Mouse (Mus musculus) urinary bladder, postnatal 14 days (tissue): ENCODE measurements around the gene Lzic.

Experiments used
- DNase-seq: peaks from one replicate; pipeline ENCODE4 v3.0.0; 2021; ENCODE audit warnings: low spot score

Lzic gene

GRCm38 (mm10) chr4:149477078-149477477 lies 8.0 kb upstream of the Lzic start, which contains the start of gene Tmem274:
Gene Tmem274 (plus strand): TSS chr4:149477378.
- DNase-seq, result no peak

GRCm38 (mm10) chr4:149484566-149484965 lies 463 bp upstream of the Lzic start:
- no peak for DNase-seq

- DNase-seq, result no peak
Observed at GRCm38 (mm10) chr4:149485825-149486206, 787 bp downstream of the Lzic start.

GRCm38 (mm10) chr4:149487729-149488128 lies 2.7 kb downstream of the Lzic start:
- no peak for DNase-seq

- DNase-seq, result no peak
Observed at GRCm38 (mm10) chr4:149489415-149490240, 4.6 kb downstream of the Lzic start.

GRCm38 (mm10) chr4:149491151-149491550 lies 6.1 kb downstream of the Lzic start:
- DNase-seq, result no peak

GRCm38 (mm10) chr4:149496612-149497011 lies 11.6 kb downstream of the Lzic start:
- no peak for DNase-seq

- no peak for DNase-seq
Observed at GRCm38 (mm10) chr4:149498901-149499300, 13.9 kb downstream of the Lzic start.

GRCm38 (mm10) chr4:149499790-149500189 lies 14.8 kb downstream of the Lzic start:
- DNase-seq, result no peak

- DNase-seq, result no peak
Observed at GRCm38 (mm10) chr4:149504363-149504762, 19.3 kb downstream of the Lzic start.

GRCm38 (mm10) chr4:149504858-149505257 lies 19.8 kb downstream of the Lzic start:
- no peak for DNase-seq

GRCm38 (mm10) chr4:149505261-149505967 lies 20.4 kb downstream of the Lzic start:
- DNase-seq, result no peak

GRCm38 (mm10) chr4:149506904-149507303 lies 21.9 kb downstream of the Lzic start:
- DNase-seq, result no peak

GRCm38 (mm10) chr4:149511221-149511646 lies 26.2 kb downstream of the Lzic start:
- DNase-seq, result no peak

- DNase-seq, result no peak
Observed at GRCm38 (mm10) chr4:149512072-149512471, 27.0 kb downstream of the Lzic start.

GRCm38 (mm10) chr4:149515706-149516105 lies 30.7 kb downstream of the Lzic start:
- no peak for DNase-seq

GRCm38 (mm10) chr4:149517868-149518340 lies 32.9 kb downstream of the Lzic start, which contains the start of gene Ctnnbip1:
Gene Ctnnbip1 (plus strand): TSS chr4:149518236.
- DNase-seq, result peak; percentile 97

GRCm38 (mm10) chr4:149518351-149519220 lies 33.6 kb downstream of the Lzic start:
- DNase-seq, result no peak

GRCm38 (mm10) chr4:149521258-149521657 lies 36.2 kb downstream of the Lzic start:
- DNase-seq, result no peak

- DNase-seq, result no peak
Observed at GRCm38 (mm10) chr4:149523961-149524360, 38.9 kb downstream of the Lzic start.

GRCm38 (mm10) chr4:149525170-149525569 lies 40.1 kb downstream of the Lzic start:
- no peak for DNase-seq

GRCm38 (mm10) chr4:149525811-149526210 lies 40.8 kb downstream of the Lzic start:
- DNase-seq, result no peak
